Mouse (Mus musculus) liver, embryonic 12.5 days (tissue): ENCODE measurements around the gene Fbxl21. TPM values are rescaled to one million over a fixed set of nuclear protein-coding genes. Genes with fewer than 3 reads are reported as not detected.

Source experiments
- ATAC-seq: fragments of 200-750 bp; cut with Nextera tagmentation; 2 replicates; pipeline ENCODE4 v1.8.0; 2017; ENCODE audit warnings: moderate number of reproducible peaks, mild to moderate bottlenecking, moderate library complexity
- H3K27ac ChIP-seq: fragments of 300-500 bp; sonication (generic); 2 replicates; pipeline ENCODE4 v1.5.1; 2016; ENCODE audit warnings: mild to moderate bottlenecking
- H3K27me3 ChIP-seq: fragments of 300-500 bp; sonication (generic); replicated peaks from 2 replicates; pipeline ENCODE4 v1.6.1; 2016; ENCODE audit warnings: mild to moderate bottlenecking, moderate library complexity
- H3K36me3 ChIP-seq: fragments of 300-500 bp; sonication (generic); 2 replicates; pipeline ENCODE4 v1.6.1; 2016; ENCODE audit warnings: mild to moderate bottlenecking, moderate library complexity
- H3K4me1 ChIP-seq: fragments of 300-500 bp; sonication (generic); 2 replicates; pipeline ENCODE4 v1.6.1; 2016
- H3K4me2 ChIP-seq: fragments of 300-500 bp; sonication (generic); 2 replicates; pipeline ENCODE4 v1.6.1; 2016; ENCODE audit warnings: mild to moderate bottlenecking, moderate library complexity
- H3K4me3 ChIP-seq: fragments of 300-500 bp; sonication (generic); 2 replicates; pipeline ENCODE4 v1.5.1; 2016; ENCODE audit warnings: mild to moderate bottlenecking, moderate library complexity
- H3K9ac ChIP-seq: fragments of 300-500 bp; sonication (generic); 2 replicates; pipeline ENCODE4 v1.6.1; 2016; ENCODE audit warnings: mild to moderate bottlenecking, moderate library complexity
- H3K9me3 ChIP-seq: fragments of 300-500 bp; sonication (generic); replicated peaks from 2 replicates; pipeline ENCODE4 v1.6.1; 2016; ENCODE audit warnings: mild to moderate bottlenecking, moderate library complexity
- WGBS: fragments of 180-500 bp; shearing (Covaris S2); methylation state at CpG from one replicate; pipeline ENCODE4 v1.1.7; 2016; ENCODE audit not compliant: insufficient replicate concordance; 5-methylcytosine and 5-hydroxymethylcytosine counted together
- polyA plus RNA-seq: library from polyadenylated mRNA; unstranded; fragments of >200 nt; fragmentation: Nextera tagmentation; extraction: Ambion mirVana; gene quantifications from 2 replicates; pipeline ENCODE4 v1.2.1, GENCODE M21; 2016

Fbxl21 gene
- polyA plus RNA-seq, 1 experiment from 2014 or later = 0.81 TPM

GRCm38 (mm10) chr13:56586046-56586445 is 63.8 kb downstream of the Fbxl21 start:
- H3K27me3 ChIP-seq = no peaks in the 10 kb centered on the region
- no peak overlapping the region for H3K9ac ChIP-seq
- H3K9me3 ChIP-seq = no peaks in the 10 kb centered on the region
- no peak for ATAC-seq
- WGBS = 62% methylated on average over 3 of the region's 3 CpGs
- no peaks in the 10 kb centered on the region for H3K36me3 ChIP-seq
- peaks cover 11% of the 10 kb centered on the region for H3K4me1 ChIP-seq
- H3K27ac ChIP-seq = no peak overlapping the region
- no peak overlapping the region for H3K4me2 ChIP-seq
- H3K4me3 ChIP-seq = no peak overlapping the region

Other genes with a start within 250 kb of the Fbxl21 start
- gene Cxcl14, start 225.9 kb upstream of the Fbxl21 start, polyA plus RNA-seq = 0.41 and 1.6 TPM in 2 replicates
- not detected in 2 replicates for gene Gm3045, start 95.9 kb upstream of the Fbxl21 start, polyA plus RNA-seq
- 0.26 and 0.29 TPM in 2 replicates for gene Slc25a48, start 84.1 kb upstream of the Fbxl21 start, polyA plus RNA-seq
- not detected in 2 replicates for gene Il9, start 40.2 kb upstream of the Fbxl21 start, polyA plus RNA-seq
- gene Lect2, start 26.0 kb downstream of the Fbxl21 start, polyA plus RNA-seq = 31.7 and 38.1 TPM in 2 replicates
- gene Tgfbi, start 87.1 kb downstream of the Fbxl21 start, polyA plus RNA-seq = 13.4 and 14.0 TPM in 2 replicates
- 7.3 TPM in 2 replicates for gene Smad5, start 180.5 kb downstream of the Fbxl21 start, polyA plus RNA-seq
- gene Gm45623, start 231.4 kb downstream of the Fbxl21 start, polyA plus RNA-seq = not detected in 2 replicates